Mouse (Mus musculus) lung, embryonic 16.5 days (tissue): ENCODE measurements around the gene Rnf215. TPM values are rescaled to one million over a fixed set of nuclear protein-coding genes. Genes with fewer than 3 reads are reported as not detected.
A peak's percentile ranks its signal among the peaks of the same experiment; 100 is the strongest.

ENCODE experiments used
- ATAC-seq: fragments of 200-750 bp; cut with Nextera tagmentation; 2 replicates; pipeline ENCODE4 v1.8.0; 2017; ENCODE audit warnings: low read depth, mild to moderate bottlenecking, moderate library complexity
- H3K27ac ChIP-seq: fragments of 300-500 bp; sonication (generic); 2 replicates; pipeline ENCODE4 v1.5.1; 2014; ENCODE audit warnings: mild to moderate bottlenecking, control low read depth, low read length
- H3K27me3 ChIP-seq: fragments of 300-500 bp; sonication (generic); 2 replicates; pipeline ENCODE4 v1.6.1; 2014; ENCODE audit warnings: low read depth, low read length, mixed read lengths; ENCODE audit not compliant: control insufficient read depth, insufficient read depth
- H3K36me3 ChIP-seq: fragments of 300-500 bp; sonication (generic); 2 replicates; pipeline ENCODE4 v1.6.1; 2014; ENCODE audit warnings: low read length; ENCODE audit not compliant: control insufficient read depth, insufficient read depth
- H3K4me1 ChIP-seq: fragments of 300-500 bp; sonication (generic); replicated peaks from 2 replicates; pipeline ENCODE4 v1.6.1; 2014; ENCODE audit warnings: low read length, mixed read lengths; ENCODE audit not compliant: control insufficient read depth, insufficient read depth
- H3K4me2 ChIP-seq: fragments of 300-500 bp; sonication (generic); 2 replicates; pipeline ENCODE4 v1.6.1; 2014; ENCODE audit warnings: low read depth, low read length, control low read depth
- H3K4me3 ChIP-seq: fragments of 300-500 bp; sonication (generic); 2 replicates; pipeline ENCODE4 v1.5.1; 2014; ENCODE audit warnings: mild to moderate bottlenecking, low read length, control low read depth
- H3K9ac ChIP-seq: fragments of 300-500 bp; sonication (generic); 2 replicates; pipeline ENCODE4 v1.6.1; 2014; ENCODE audit warnings: low read length, control low read depth
- H3K9me3 ChIP-seq: fragments of 300-500 bp; sonication (generic); 2 replicates; pipeline ENCODE4 v1.6.1; 2016; ENCODE audit warnings: low read length; ENCODE audit not compliant: control insufficient read depth
- WGBS: fragments of 180-500 bp; shearing (Covaris S2); extraction: QIAGEN DNeasy Blood & Tissue Kit; methylation state at CpG from one replicate; pipeline ENCODE4 v1.1.7; 2014; 5-methylcytosine and 5-hydroxymethylcytosine counted together
- polyA plus RNA-seq: library from polyadenylated mRNA; unstranded; fragments of >200 nt; fragmentation: Nextera tagmentation; extraction: Ambion mirVana; gene quantifications from 2 replicates; pipeline ENCODE4 v1.2.1, GENCODE M21; 2015

Gene Rnf215
- polyA plus RNA-seq, 1 experiment from 2014 or later, result 35.7 TPM

DNA sequence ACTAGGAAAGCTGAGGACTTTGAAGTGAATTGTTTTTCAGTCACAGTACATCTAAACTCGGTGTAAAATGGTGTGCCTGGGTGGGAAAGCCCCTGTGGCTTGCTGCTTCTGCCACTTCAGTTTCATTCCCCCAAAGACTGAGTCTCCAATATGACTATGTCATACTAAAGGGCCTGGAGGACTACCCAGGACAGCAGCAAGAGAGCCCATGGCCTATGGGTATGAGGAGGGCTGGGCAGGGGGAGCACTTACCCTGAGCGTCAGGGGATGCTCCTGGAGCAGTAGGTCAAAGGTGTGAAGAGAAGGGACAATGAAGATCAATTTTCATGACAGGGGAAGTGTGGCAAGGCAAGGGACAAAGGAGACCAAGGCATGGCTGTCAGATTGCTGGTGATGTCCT, 4.0 kb downstream of the Rnf215 start:
- no peak overlapping the region for H3K4me3 ChIP-seq
- no peak overlapping the region for H3K4me2 ChIP-seq
- H3K27me3 ChIP-seq, result no peaks in the 10 kb centered on the region
- H3K9ac ChIP-seq, result no peak overlapping the region
- H3K4me1 ChIP-seq, result peaks cover 10% of the 10 kb centered on the region
- H3K36me3 ChIP-seq, result peaks cover 29% of the 10 kb centered on the region
- no peaks in the 10 kb centered on the region for H3K9me3 ChIP-seq
- no peak for ATAC-seq
- H3K27ac ChIP-seq, result no peak overlapping the region
- WGBS, result 69% methylated on average over 2 of the region's 2 CpGs

- Histone ChIP-seq H3K4me1 (peaks cover under 1% of the 10 kb centered on the region; the same call in 1 of the 2 replicates), H3K27ac (peak overlapping the region; percentile 82), H3K4me2 (no peak overlapping the region), H3K4me3 (no peak overlapping the region), H3K27me3 (no peaks in the 10 kb centered on the region), H3K9ac (no peak overlapping the region), H3K36me3 (peaks cover 29% of the 10 kb centered on the region), H3K9me3 (no peaks in the 10 kb centered on the region)
- ATAC-seq, result peak; percentile 77
Observed at GRCm38 (mm10) chr11:4141505-4141904, 6.5 kb downstream of the Rnf215 start.

DNA sequence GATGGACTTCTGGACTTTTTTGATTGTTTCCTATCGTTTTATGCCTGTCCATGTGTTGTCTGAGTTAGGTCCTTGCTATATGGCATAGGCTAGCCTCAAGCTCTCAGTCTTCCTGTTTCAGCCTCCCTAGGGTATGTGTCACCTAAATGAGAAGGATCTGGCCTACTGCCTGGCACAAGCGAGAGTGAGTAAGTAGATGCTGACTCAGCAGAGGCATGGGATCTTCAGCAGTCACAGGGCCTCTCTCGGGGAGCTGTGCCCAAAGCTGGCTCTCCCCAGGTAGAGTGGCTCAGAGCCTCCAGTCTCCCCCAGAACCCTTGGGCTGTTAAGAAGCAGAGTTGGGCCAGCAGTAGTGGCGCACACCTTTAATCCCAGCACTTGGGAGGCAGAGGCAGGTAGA, 7.3 kb downstream of the Rnf215 start:
- Histone ChIP-seq H3K27me3 (no peaks in the 10 kb centered on the region), H3K27ac (peak overlapping the region; percentile 82), H3K4me2 (no peak overlapping the region), H3K4me1 (no peaks in the 10 kb centered on the region; the same call in 1 of the 2 replicates), H3K36me3 (peaks cover 29% of the 10 kb centered on the region), H3K4me3 (no peak overlapping the region), H3K9ac (no peak overlapping the region), H3K9me3 (no peaks in the 10 kb centered on the region)
- ATAC-seq, result no peak
- WGBS, result 88% methylated on average over 4 of the region's 4 CpGs

GRCm38 (mm10) chr11:4143281-4144062, 8.5 kb downstream of the Rnf215 start:
- no peaks in the 10 kb centered on the region; the same call in 1 of the 2 replicates for H3K4me1 ChIP-seq
- 85% methylated on average over 21 of the region's 21 CpGs for WGBS
- ATAC-seq, result no peak

GRCm38 (mm10) chr11:4146381-4146780, 11.4 kb downstream of the Rnf215 start:
- H3K4me2 ChIP-seq, result no peak overlapping the region
- WGBS, result 76% methylated on average over 6 of the region's 6 CpGs
- no peak for ATAC-seq
- H3K9ac ChIP-seq, result no peak overlapping the region
- H3K27me3 ChIP-seq, result no peaks in the 10 kb centered on the region
- no peak overlapping the region for H3K27ac ChIP-seq
- H3K36me3 ChIP-seq, result peaks cover 17% of the 10 kb centered on the region
- no peaks in the 10 kb centered on the region; the same call in 1 of the 2 replicates for H3K4me1 ChIP-seq
- no peak overlapping the region for H3K4me3 ChIP-seq
- no peaks in the 10 kb centered on the region for H3K9me3 ChIP-seq

More at GRCm38 (mm10) chr11:4143281-4144062, 8.5 kb downstream of the Rnf215 start:
- no peak overlapping the region for H3K9ac ChIP-seq
- H3K4me3 ChIP-seq, result no peak overlapping the region
- no peaks in the 10 kb centered on the region for H3K9me3 ChIP-seq
- H3K27me3 ChIP-seq, result no peaks in the 10 kb centered on the region
- peaks cover 29% of the 10 kb centered on the region for H3K36me3 ChIP-seq
- no peak overlapping the region for H3K4me2 ChIP-seq
- no peak overlapping the region for H3K27ac ChIP-seq

- Histone ChIP-seq H3K4me1 (no peaks in the 10 kb centered on the region), H3K9ac (no peak overlapping the region), H3K36me3 (peaks cover 12% of the 10 kb centered on the region; the same call in 1 of the 2 replicates), H3K4me2 (no peak overlapping the region), H3K27me3 (no peaks in the 10 kb centered on the region), H3K9me3 (no peaks in the 10 kb centered on the region), H3K4me3 (no peak overlapping the region), H3K27ac (no peak overlapping the region)
- 78% methylated on average over 10 of the region's 10 CpGs for WGBS
- no peak for ATAC-seq
Observed at GRCm38 (mm10) chr11:4147098-4147497, 12.1 kb downstream of the Rnf215 start.

DNA sequence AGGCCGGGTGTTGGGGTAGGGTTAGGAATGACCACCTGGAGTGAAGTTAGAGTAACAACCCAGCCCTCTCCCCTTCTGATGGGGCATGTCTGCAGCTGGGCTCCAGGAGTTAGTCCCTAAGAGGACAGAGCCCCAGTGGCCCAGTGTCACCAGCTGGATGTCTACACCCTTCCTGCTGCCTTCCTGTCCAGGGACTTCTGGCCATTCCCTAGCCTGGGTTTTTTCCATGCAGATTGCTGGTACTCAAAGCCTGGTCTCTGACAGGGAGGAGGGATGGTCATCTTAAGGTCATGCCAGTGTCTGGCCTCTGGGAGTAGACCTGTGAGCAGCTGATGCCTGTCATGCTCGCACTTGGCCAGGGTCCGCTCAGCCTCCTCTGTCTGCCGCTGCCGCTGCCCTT, 13.1 kb downstream of the Rnf215 start:
- H3K4me2 ChIP-seq, result no peak overlapping the region
- H3K4me3 ChIP-seq, result no peak overlapping the region
- H3K36me3 ChIP-seq, result peaks cover 3% of the 10 kb centered on the region; the same call in 1 of the 2 replicates
- H3K9me3 ChIP-seq, result no peaks in the 10 kb centered on the region
- H3K9ac ChIP-seq, result no peak overlapping the region
- H3K27ac ChIP-seq, result no peak overlapping the region
- no peak for ATAC-seq
- WGBS, result 87% methylated on average over 5 of the region's 5 CpGs
- no peaks in the 10 kb centered on the region for H3K4me1 ChIP-seq
- no peaks in the 10 kb centered on the region for H3K27me3 ChIP-seq

GRCm38 (mm10) chr11:4148536-4149156, 13.6 kb downstream of the Rnf215 start:
- ATAC-seq, result no peak
- Histone ChIP-seq H3K27ac (no peak overlapping the region), H3K27me3 (no peaks in the 10 kb centered on the region), H3K4me2 (no peak overlapping the region), H3K4me1 (no peaks in the 10 kb centered on the region), H3K36me3 (no peaks in the 10 kb centered on the region), H3K4me3 (no peak overlapping the region), H3K9ac (no peak overlapping the region), H3K9me3 (no peaks in the 10 kb centered on the region)
- WGBS, result 75% methylated on average over 9 of the region's 9 CpGs

GRCm38 (mm10) chr11:4149886-4150285, 14.9 kb downstream of the Rnf215 start:
- H3K4me3 ChIP-seq, result no peak overlapping the region
- no peak for ATAC-seq
- H3K4me2 ChIP-seq, result no peak overlapping the region
- no peaks in the 10 kb centered on the region for H3K27me3 ChIP-seq
- no peaks in the 10 kb centered on the region for H3K9me3 ChIP-seq
- H3K27ac ChIP-seq, result no peak overlapping the region
- H3K4me1 ChIP-seq, result no peaks in the 10 kb centered on the region
- 91% methylated on average over 6 of the region's 6 CpGs for WGBS
- no peak overlapping the region for H3K9ac ChIP-seq
- no peaks in the 10 kb centered on the region for H3K36me3 ChIP-seq
